Mouse (Mus musculus) liver, adult 2 months (tissue): ENCODE data around the gene Kif13a. TPM values are rescaled to one million over a fixed set of nuclear protein-coding genes. Genes with fewer than 3 reads are reported as not detected.

ENCODE experiments used
- DNase-seq: peaks from one replicate; pipeline ENCODE4 v3.0.0-alpha.2; 2011; ENCODE audit warnings: low read depth, low spot score; ENCODE audit errors: extremely low read depth
- H3K27ac ChIP-seq: fragments of 200-500 bp; replicated peaks from 2 replicates; pipeline ENCODE4 v1.5.1; 2012; ENCODE audit warnings: low read depth, mild to moderate bottlenecking, control low read depth, inconsistent platforms, low read length; ENCODE audit not compliant: insufficient read depth
- H3K27me3 ChIP-seq: fragments of 200-500 bp; 2 replicates; pipeline ENCODE4 v1.6.1; 2012; ENCODE audit warnings: mild to moderate bottlenecking, moderate library complexity, low read length, inconsistent platforms; ENCODE audit not compliant: control insufficient read depth, insufficient read depth
- H3K36me3 ChIP-seq: fragments of 200-500 bp; 2 replicates; pipeline ENCODE4 v1.6.1; 2012; ENCODE audit warnings: low read length, inconsistent platforms; ENCODE audit not compliant: control insufficient read depth, insufficient read depth
- H3K4me1 ChIP-seq: fragments of 200-500 bp; 2 replicates; pipeline ENCODE4 v1.6.1; 2011; ENCODE audit warnings: low read length; ENCODE audit not compliant: control insufficient read depth, insufficient read depth
- H3K4me3 ChIP-seq: fragments of 200-500 bp; 2 replicates; pipeline ENCODE4 v1.5.1; 2011; ENCODE audit warnings: low read depth, mild to moderate bottlenecking, control low read depth, low read length, moderate library complexity; ENCODE audit not compliant: insufficient read depth
- H3K79me2 ChIP-seq: fragments of 200-500 bp; 2 replicates; pipeline ENCODE4 v1.6.1; 2012; ENCODE audit warnings: inconsistent platforms, mild to moderate bottlenecking, low read length, moderate library complexity; ENCODE audit not compliant: control insufficient read depth, insufficient read depth
- H3K9ac ChIP-seq: fragments of 200-500 bp; 2 replicates; pipeline ENCODE4 v1.6.1; 2012; ENCODE audit warnings: low read depth, mild to moderate bottlenecking, control low read depth, inconsistent platforms, low read length
- CTCF ChIP-seq: fragments of 200-500 bp; IDR thresholded peaks from 2 replicates; pipeline ENCODE4 v1.5.1; 2011; ENCODE audit warnings: low read depth, low read length, control low read depth
- POLR2A ChIP-seq: fragments of 200-500 bp; IDR thresholded peaks from 2 replicates; pipeline ENCODE4 v1.6.1; 2011; ENCODE audit warnings: low read length, control low read depth; ENCODE audit not compliant: insufficient read depth; ENCODE audit errors: extremely low read depth
- WGBS: fragments of 180-500 bp; shearing (Covaris S2); methylation state at CpG from one replicate; pipeline ENCODE4 v1.1.7; 2018; 5-methylcytosine and 5-hydroxymethylcytosine counted together
- polyA plus RNA-seq: library from polyadenylated mRNA; depleted of rRNA; stranded (reverse); fragments of >200 nt; gene quantifications from 2 replicates; pipeline ENCODE4 v1.2.3, GENCODE M21; 2012
- total RNA-seq: library from RNA; depleted of rRNA; stranded (reverse); fragments of >200 nt; gene quantifications from 2 replicates; pipeline ENCODE4 v1.2.3, GENCODE M21; 2014

The Kif13a gene
- total and polyA plus RNA-seq, 2 experiments, result 6.6 to 11.1 TPM

DNA sequence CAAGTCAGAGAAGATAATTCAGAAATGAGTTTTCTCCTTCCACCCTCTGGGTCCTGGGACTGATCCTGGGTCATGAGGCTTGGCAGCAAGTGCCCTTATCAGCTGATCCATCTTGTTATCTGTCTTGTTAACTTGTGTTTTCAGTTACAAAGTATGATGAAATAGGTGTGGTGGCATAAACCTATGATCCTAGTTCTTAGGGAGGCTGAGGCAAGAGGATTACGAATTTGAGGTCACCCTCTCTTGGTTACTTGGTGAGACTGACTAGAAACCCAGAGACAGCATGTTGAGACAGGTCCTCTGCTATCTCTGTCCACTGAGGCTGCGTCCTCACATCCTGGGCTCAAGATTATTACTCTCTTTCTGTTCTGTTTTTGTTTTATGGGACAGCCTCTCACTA lies 164.3 kb downstream of the Kif13a start:
- TF ChIP-seq POLR2A (no peak), CTCF (no peak)
- Histone ChIP-seq H3K27ac (no peak overlapping the region), H3K79me2 (no peaks in the 10 kb centered on the region), H3K4me3 (no peak overlapping the region), H3K9ac (no peak overlapping the region), H3K4me1 (no peaks in the 10 kb centered on the region), H3K36me3 (peaks cover 16% of the 10 kb centered on the region; the same call in 1 of the 2 replicates), H3K27me3 (no peaks in the 10 kb centered on the region)
- peak; percentile 40 for DNase-seq
- WGBS, result 75% methylated on average over 2 of the region's 2 CpGs

DNA sequence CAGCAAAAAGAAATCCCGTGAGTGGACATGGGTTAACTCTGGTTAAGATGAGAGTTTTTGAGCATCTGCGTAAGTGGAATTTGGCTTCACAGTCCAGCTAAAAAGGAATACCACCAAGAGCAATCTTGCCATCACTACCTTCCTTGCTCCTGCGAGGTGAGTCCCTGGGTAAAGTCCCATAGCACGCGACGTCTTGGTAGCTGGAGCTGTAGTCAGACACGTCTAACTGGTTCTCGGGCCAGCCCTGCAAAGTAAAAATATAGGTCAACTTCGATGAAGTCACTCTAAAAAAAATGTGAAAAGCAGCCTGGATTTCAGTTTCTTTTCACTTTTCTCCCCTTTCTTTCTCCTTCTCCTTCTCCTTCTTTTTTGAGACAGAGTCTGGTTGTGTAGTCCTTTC lies 166.5 kb downstream of the Kif13a start:
- TF ChIP-seq POLR2A, result no peak
- TF ChIP-seq CTCF, result no peak
- Histone ChIP-seq H3K36me3 (peaks cover 12% of the 10 kb centered on the region; the same call in 1 of the 2 replicates), H3K27me3 (no peaks in the 10 kb centered on the region), H3K4me1 (no peaks in the 10 kb centered on the region), H3K4me3 (no peak overlapping the region), H3K27ac (no peak overlapping the region), H3K79me2 (no peaks in the 10 kb centered on the region), H3K9ac (no peak overlapping the region)
- 95% methylated on average over 9 of the region's 9 CpGs for WGBS
- DNase-seq, result no peak

- Histone ChIP-seq H3K4me3 (no peak overlapping the region), H3K36me3 (peaks cover 14% of the 10 kb centered on the region), H3K79me2 (no peaks in the 10 kb centered on the region), H3K4me1 (no peaks in the 10 kb centered on the region), H3K27me3 (no peaks in the 10 kb centered on the region), H3K9ac (no peak overlapping the region), H3K27ac (no peak overlapping the region)
- WGBS, result 89% methylated on average over 6 of the region's 6 CpGs
- TF ChIP-seq POLR2A, result no peak
- no peak for TF ChIP-seq CTCF
- DNase-seq, result no peak
These were observed 168.7 kb downstream of the Kif13a start for GRCm38 (mm10) chr13:46760921-46761320.

GRCm38 (mm10) chr13:46759281-46759809 lies 170.3 kb downstream of the Kif13a start:
- Histone ChIP-seq H3K9ac (no peak overlapping the region), H3K4me3 (no peak overlapping the region), H3K27me3 (no peaks in the 10 kb centered on the region), H3K79me2 (no peaks in the 10 kb centered on the region), H3K36me3 (peaks cover 16% of the 10 kb centered on the region), H3K4me1 (no peaks in the 10 kb centered on the region), H3K27ac (no peak overlapping the region)
- 89% methylated on average over 8 of the region's 8 CpGs for WGBS
- no peak for DNase-seq
- no peak for TF ChIP-seq CTCF
- TF ChIP-seq POLR2A, result no peak

GRCm38 (mm10) chr13:46758627-46759026 lies 171.0 kb downstream of the Kif13a start:
- Histone ChIP-seq H3K4me1 (no peaks in the 10 kb centered on the region), H3K9ac (no peak overlapping the region), H3K36me3 (peaks cover 16% of the 10 kb centered on the region), H3K79me2 (no peaks in the 10 kb centered on the region), H3K4me3 (no peak overlapping the region), H3K27me3 (no peaks in the 10 kb centered on the region), H3K27ac (no peak overlapping the region)
- TF ChIP-seq CTCF (no peak), POLR2A (no peak)
- 98% methylated on average over 13 of the region's 13 CpGs for WGBS
- no peak for DNase-seq

DNA sequence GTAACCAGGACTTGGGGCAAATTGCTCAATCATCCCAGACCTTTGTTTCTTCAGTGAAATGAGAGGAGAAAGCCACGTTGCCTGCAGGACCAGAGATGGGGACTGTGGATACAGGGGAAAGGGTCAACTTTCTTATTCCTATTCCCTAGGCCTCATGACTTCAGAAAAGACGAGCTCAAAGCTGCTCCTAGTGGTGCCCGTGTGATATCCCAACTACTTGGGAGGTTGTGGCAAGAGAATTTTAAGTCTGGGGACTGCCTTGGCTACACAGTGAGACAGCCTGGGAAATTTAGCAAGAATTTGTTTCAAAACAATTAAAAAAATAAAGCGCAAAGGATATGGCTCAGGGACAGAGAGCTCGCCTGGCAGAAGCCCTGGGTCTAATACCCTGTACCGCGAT lies 171.7 kb downstream of the Kif13a start:
- no peak overlapping the region for H3K27ac ChIP-seq
- H3K79me2 ChIP-seq, result no peaks in the 10 kb centered on the region
- no peaks in the 10 kb centered on the region for H3K27me3 ChIP-seq
- H3K9ac ChIP-seq, result no peak overlapping the region
- peaks cover 13% of the 10 kb centered on the region for H3K36me3 ChIP-seq
- no peak overlapping the region for H3K4me3 ChIP-seq
- no peaks in the 10 kb centered on the region for H3K4me1 ChIP-seq
- no peak for DNase-seq
- 89% methylated on average over 7 of the region's 7 CpGs for WGBS
- TF ChIP-seq POLR2A, result no peak
- no peak for TF ChIP-seq CTCF
